Mouse (Mus musculus) spleen, adult 10 weeks (tissue): ENCODE data around the gene Klhl13. TPM values are rescaled to one million over a fixed set of nuclear protein-coding genes. Genes with fewer than 3 reads are reported as not detected.

ENCODE experiments used
- polyA plus RNA-seq: library from polyadenylated mRNA; stranded (reverse); fragments of 350-450 nt; fragmentation: Illumina TruSeq; extraction: RNeasy Lipid Tissue Mini Kit (QIAGEN cat#74804); gene quantifications from one replicate; pipeline ENCODE4 v1.2.3, GENCODE M21; 2015; ENCODE audit warnings: low replicate concordance; ENCODE audit not compliant: insufficient read depth

Klhl13 gene
- polyA plus RNA-seq, result 9.4 TPM

DNA sequence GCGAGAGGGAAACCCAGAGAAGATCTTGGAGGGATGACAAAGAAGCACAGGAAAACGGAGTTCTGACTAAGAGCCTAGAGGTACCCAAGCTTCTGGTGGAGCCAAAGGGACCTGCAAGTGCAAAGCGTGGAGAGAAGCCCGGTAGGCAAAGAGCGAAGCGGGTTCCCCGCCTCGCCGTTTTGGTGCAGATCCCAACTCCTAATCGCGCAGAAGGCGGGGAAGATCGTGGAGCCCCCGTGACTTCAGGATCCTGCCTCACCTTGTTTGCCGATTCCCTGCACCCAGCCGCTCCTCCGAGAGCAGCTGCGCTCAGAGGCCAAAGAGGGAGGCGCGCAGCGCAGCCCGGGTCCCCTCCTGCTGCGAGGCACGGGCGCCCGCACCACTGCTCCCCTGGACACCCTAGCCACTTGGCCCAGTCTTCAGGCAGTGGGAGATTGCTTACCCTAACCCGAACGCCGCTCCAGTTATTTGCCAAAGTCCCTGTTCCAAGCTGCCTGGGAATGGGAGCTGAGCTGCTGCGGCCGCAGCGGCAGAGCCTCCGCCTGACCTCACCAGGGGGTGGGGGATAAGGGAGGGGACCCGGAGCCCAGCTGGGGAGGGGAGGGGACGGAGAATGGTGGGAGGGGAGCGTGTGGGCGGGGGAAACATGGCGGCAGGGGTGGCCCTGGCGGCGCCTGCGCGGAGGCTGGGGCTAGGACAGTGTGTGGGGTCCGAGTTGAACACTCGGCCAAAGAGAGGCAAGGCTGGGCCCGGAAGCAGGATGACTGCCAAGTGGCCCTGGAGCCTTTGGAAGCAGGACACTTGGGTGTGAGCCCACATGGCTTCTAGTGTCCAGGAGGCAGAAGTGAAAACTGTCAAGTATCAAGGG is at the start of gene Klhl13:
Gene Klhl13 (minus strand): TSS at position 569 of the 868 bp plus-strand sequence.

